Mouse (Mus musculus) erythroblast, embryonic 14.5 days (primary cell): ENCODE data around the gene Ptgis.

Source experiments
- GATA1 ChIP-seq: IDR thresholded peaks from 2 replicates; pipeline ENCODE4 v1.6.1; 2012; ENCODE audit warnings: low read length, inconsistent platforms, mixed read lengths
- TAL1 ChIP-seq: IDR thresholded peaks from 3 replicates; pipeline ENCODE4 v1.6.1; 2012; ENCODE audit warnings: low read length, inconsistent platforms, mixed read lengths

DNA sequence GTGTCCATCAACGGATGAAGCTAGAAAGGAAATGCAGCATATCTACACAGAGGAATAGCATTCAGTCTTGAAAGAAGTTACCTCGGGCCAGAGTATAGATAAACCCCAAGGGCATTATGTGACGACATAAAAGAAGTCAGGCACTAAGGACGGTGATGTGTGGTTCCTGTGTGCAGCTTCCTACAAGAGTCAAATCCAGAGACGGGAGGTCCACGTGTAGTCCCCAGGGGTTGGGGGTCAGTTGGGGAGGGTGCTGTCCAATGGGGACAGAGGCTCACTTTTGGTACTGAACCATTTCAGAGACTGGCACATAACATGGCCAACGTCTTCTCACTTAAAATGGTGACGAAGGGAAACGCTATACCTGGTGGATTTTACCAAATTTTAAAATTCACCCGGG lies 61.1 kb downstream of the Ptgis start:
- no peak for TF ChIP-seq GATA1
- no peak for TF ChIP-seq TAL1
